Mouse (Mus musculus) spleen, adult 2 months (tissue): Measurements from ENCODE around the gene Prkce. TPM values are rescaled to one million over a fixed set of nuclear protein-coding genes. Genes with fewer than 3 reads are reported as not detected.

Source experiments
- DNase-seq, 2 experiments: peaks; one replicate each; pipeline versions ENCODE4 v3.0.0 to v3.0.0-alpha.2; 2012 to 2021; ENCODE audit warnings: low spot score in 2 of 2, low read depth in 1 of 2
- H3K27ac ChIP-seq: fragments of 200-500 bp; 2 replicates; pipeline ENCODE4 v1.5.1; 2012; ENCODE audit warnings: low read length, inconsistent platforms; ENCODE audit not compliant: insufficient read depth
- H3K27me3 ChIP-seq: fragments of 200-500 bp; 2 replicates; pipeline ENCODE4 v1.6.1; 2012; ENCODE audit warnings: mild to moderate bottlenecking, moderate library complexity, low read length, inconsistent platforms; ENCODE audit not compliant: control insufficient read depth, insufficient read depth
- H3K36me3 ChIP-seq: fragments of 200-500 bp; 2 replicates; pipeline ENCODE4 v1.6.1; 2012; ENCODE audit warnings: mild to moderate bottlenecking, low read length, inconsistent platforms; ENCODE audit not compliant: control insufficient read depth, insufficient read depth
- H3K4me1 ChIP-seq: fragments of 200-500 bp; 2 replicates; pipeline ENCODE4 v1.6.1; 2011; ENCODE audit warnings: inconsistent platforms; ENCODE audit not compliant: control insufficient read depth, insufficient read depth, insufficient read length
- H3K4me3 ChIP-seq: fragments of 200-500 bp; 2 replicates; pipeline ENCODE4 v1.5.1; 2011; ENCODE audit warnings: mild to moderate bottlenecking, inconsistent platforms; ENCODE audit not compliant: insufficient read depth, insufficient read length; ENCODE audit errors: extremely low read depth
- CTCF ChIP-seq: fragments of 200-500 bp; IDR thresholded peaks from 2 replicates; pipeline ENCODE4 v1.5.1; 2011; ENCODE audit warnings: mild to moderate bottlenecking, inconsistent platforms; ENCODE audit not compliant: insufficient read depth, insufficient read length, insufficient replicate concordance; ENCODE audit errors: extremely low read depth
- POLR2A ChIP-seq: fragments of 200-500 bp; IDR thresholded peaks from 2 replicates; pipeline ENCODE4 v1.6.1; 2011; ENCODE audit warnings: low read depth, low read length, inconsistent platforms
- WGBS: fragments of 180-500 bp; shearing (Covaris S2); methylation state at CpG from one replicate; pipeline ENCODE4 v1.1.7; 2018; 5-methylcytosine and 5-hydroxymethylcytosine counted together
- polyA plus RNA-seq: library from polyadenylated mRNA; depleted of rRNA; stranded (reverse); fragments of >200 nt; gene quantifications from 2 replicates; pipeline ENCODE4 v1.2.3, GENCODE M21; 2012

The Prkce gene
- polyA plus RNA-seq, 1 experiment = 4.8 TPM

- Histone ChIP-seq H3K36me3 (no peaks in the 10 kb centered on the region), H3K4me1 (peaks cover 11% of the 10 kb centered on the region; the same call in 1 of the 2 replicates), H3K27ac (no peak overlapping the region), H3K27me3 (no peaks in the 10 kb centered on the region), H3K4me3 (no peak overlapping the region)
- 86% methylated on average over 18 of the region's 18 CpGs for WGBS
- TF ChIP-seq CTCF (no peak), POLR2A (no peak)
- no peak for DNase-seq
These were observed 216.4 kb downstream of the Prkce start for GRCm38 (mm10) chr17:86383699-86384572.

DNA sequence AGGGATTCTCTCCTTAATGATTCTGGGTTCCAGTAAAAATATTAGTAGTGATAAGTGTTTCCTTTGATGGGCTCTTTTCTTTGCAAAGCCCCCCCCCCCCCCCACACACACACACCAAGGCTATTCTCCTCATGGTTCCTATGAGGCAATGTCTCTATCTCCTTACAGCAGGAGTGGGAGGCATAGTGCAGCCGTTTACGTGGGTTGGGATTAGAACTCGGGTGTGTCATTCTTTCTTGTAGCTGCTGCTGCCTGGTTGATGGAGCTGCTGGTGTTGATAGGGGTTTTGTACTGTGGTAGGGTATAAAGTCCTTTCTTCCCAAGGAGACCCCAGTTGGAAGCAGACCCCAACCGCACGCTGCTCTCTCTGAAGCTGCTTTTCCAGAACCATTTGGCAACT is 224.9 kb downstream of the Prkce start:
- TF ChIP-seq CTCF (no peak), POLR2A (no peak)
- no peak overlapping the region for H3K4me3 ChIP-seq
- H3K36me3 ChIP-seq = no peaks in the 10 kb centered on the region
- no peaks in the 10 kb centered on the region for H3K4me1 ChIP-seq
- no peak overlapping the region for H3K27ac ChIP-seq
- no peak for DNase-seq
- 86% methylated on average over 5 of the region's 5 CpGs for WGBS
- H3K27me3 ChIP-seq = no peaks in the 10 kb centered on the region

DNA sequence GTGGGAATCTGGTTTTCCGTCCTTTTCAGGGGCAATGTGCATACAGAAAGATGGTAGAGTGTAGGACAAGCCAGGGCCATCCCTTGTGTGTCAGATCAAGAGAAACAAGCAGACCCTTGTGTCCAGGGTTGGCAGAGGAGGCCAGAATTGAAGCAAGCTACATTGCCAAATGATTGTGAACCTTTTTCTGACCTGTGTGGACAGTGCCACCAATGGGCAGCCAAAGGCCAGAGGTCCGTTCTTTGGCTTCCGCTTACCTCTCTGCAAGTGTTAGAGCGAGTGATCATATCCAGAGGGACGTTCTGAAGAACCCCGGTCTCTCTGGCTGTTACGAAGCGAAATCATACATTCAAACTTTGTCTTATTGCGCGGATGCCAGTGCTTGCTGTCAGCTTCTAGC is 225.6 kb downstream of the Prkce start:
- WGBS = 93% methylated on average over 10 of the region's 10 CpGs
- no peaks in the 10 kb centered on the region for H3K27me3 ChIP-seq
- no peak overlapping the region for H3K27ac ChIP-seq
- peaks cover 2% of the 10 kb centered on the region; the same call in 1 of the 2 replicates for H3K4me1 ChIP-seq
- TF ChIP-seq CTCF (no peak), POLR2A (no peak)
- no peak overlapping the region for H3K4me3 ChIP-seq
- no peak for DNase-seq
- H3K36me3 ChIP-seq = no peaks in the 10 kb centered on the region

DNA sequence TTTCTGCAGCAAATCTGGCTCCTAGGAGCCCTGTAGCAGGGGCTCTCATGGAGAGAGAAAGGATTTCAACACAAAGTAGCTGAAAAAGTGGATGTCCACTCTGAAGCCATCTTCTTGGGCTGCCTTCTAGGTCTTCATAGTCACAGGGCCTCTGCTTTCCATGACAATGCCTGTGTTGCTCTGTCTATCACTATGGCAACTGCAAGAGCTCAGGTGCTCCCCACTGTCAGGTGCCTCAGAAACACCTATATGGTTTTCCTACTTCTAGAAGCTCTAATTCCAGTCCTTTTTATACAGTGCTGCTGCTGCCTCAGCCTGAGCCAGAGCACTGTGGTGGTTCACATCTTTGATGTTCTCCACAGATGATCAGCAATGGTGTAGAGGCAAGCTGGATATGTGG is 229.5 kb downstream of the Prkce start:
- Histone ChIP-seq H3K27ac (no peak overlapping the region), H3K27me3 (no peaks in the 10 kb centered on the region), H3K36me3 (no peaks in the 10 kb centered on the region; the same call in 1 of the 2 replicates), H3K4me1 (peaks cover 5% of the 10 kb centered on the region), H3K4me3 (no peak overlapping the region)
- TF ChIP-seq POLR2A (no peak), CTCF (no peak)
- no peak for DNase-seq

- TF ChIP-seq POLR2A = no peak
- TF ChIP-seq CTCF = no peak
- WGBS = 76% methylated on average over 5 of the region's 5 CpGs
- no peak for DNase-seq
- Histone ChIP-seq H3K4me1 (peaks cover 5% of the 10 kb centered on the region), H3K27me3 (no peaks in the 10 kb centered on the region), H3K4me3 (no peak overlapping the region), H3K27ac (0 out of 2 replicates have a peak overlapping the region, but pooled peaks have one; percentile 22), H3K36me3 (no peaks in the 10 kb centered on the region; the same call in 1 of the 2 replicates)
These were observed 230.1 kb downstream of the Prkce start for GRCm38 (mm10) chr17:86397647-86398046.

- no peak overlapping the region for H3K27ac ChIP-seq
- 84% methylated on average over 1 of the region's 1 CpGs for WGBS
- H3K4me3 ChIP-seq = no peak overlapping the region
- no peak for DNase-seq
- no peaks in the 10 kb centered on the region for H3K27me3 ChIP-seq
- no peaks in the 10 kb centered on the region; the same call in 1 of the 2 replicates for H3K36me3 ChIP-seq
- H3K4me1 ChIP-seq = peaks cover 5% of the 10 kb centered on the region
- TF ChIP-seq CTCF (no peak), POLR2A (no peak)
These were observed 230.6 kb downstream of the Prkce start for GRCm38 (mm10) chr17:86398226-86398625.

DNA sequence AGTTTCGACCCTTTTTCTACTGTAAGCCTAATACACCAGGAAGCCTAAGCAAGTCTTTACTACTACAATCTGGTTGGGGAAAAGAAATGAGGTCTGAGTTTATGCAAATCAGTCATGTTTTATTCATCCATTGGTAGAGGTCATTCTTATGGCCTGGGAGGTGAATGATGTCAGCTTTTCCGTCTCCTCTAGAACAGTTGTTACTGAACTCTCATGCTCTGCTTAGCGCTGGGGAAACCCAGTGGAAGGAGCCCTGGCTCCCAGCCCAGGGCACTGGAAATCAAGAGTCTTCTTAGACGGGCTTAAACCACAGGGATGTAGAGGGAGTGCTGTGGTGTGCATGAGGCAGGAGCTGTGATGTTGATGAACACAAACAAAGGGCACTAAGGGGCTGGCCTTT is 232.4 kb downstream of the Prkce start:
- Histone ChIP-seq H3K36me3 (no peaks in the 10 kb centered on the region; the same call in 1 of the 2 replicates), H3K4me1 (peaks cover 5% of the 10 kb centered on the region), H3K27me3 (no peaks in the 10 kb centered on the region), H3K4me3 (no peak overlapping the region), H3K27ac (no peak overlapping the region)
- TF ChIP-seq POLR2A (no peak), CTCF (no peak)
- 82% methylated on average over 4 of the region's 4 CpGs for WGBS
- no peak for DNase-seq
